Mouse (Mus musculus): ENCODE data around the gene Tm4sf19. TPM values are rescaled to one million over a fixed set of nuclear protein-coding genes. Genes with fewer than 3 reads are reported as not detected.

Tm4sf19 gene
- polyA plus RNA-seq, 1 experiment from 2014 or later = not detected

- 73% methylated on average over 8 of the region's 8 CpGs for WGBS (ENCODE audit: insufficient replicate concordance)
- Histone ChIP-seq H3K36me3 (replicated peaks; ENCODE audit: insufficient read depth, low read length) (peaks cover 42% of the 10 kb centered on the region), H3K9ac (replicated peaks) (no peak overlapping the region), H3K4me1 (ENCODE audit: insufficient read depth) (peaks cover 46% of the 10 kb centered on the region), H3K4me2 (ENCODE audit: low read depth, low read length) (peak overlapping the region; percentile 32; the same call in 1 of the 2 replicates), H3K27me3 (ENCODE audit: insufficient read depth, low read length) (no peaks in the 10 kb centered on the region), H3K4me3 (ENCODE audit: low read depth, low read length) (no peak overlapping the region), H3K27ac (ENCODE audit: low read depth) (peak overlapping the region; percentile 79), H3K9me3 (ENCODE audit: low read length) (no peaks in the 10 kb centered on the region)
- no peak for TF ChIP-seq CTCF (IDR thresholded peaks at IDR 0.05; ENCODE audit: low read depth)
- TF ChIP-seq EP300 (IDR thresholded peaks at IDR 0.05; ENCODE audit: low read depth) = peak; percentile 39; the same call in 1 of the 2 replicates
- ATAC-seq (peak; percentile 75), DNase-seq (peak; percentile 68)
Measured at GRCm38 (mm10) chr16:32453102-32453501, 52.8 kb downstream of the Tm4sf19 start.

DNA sequence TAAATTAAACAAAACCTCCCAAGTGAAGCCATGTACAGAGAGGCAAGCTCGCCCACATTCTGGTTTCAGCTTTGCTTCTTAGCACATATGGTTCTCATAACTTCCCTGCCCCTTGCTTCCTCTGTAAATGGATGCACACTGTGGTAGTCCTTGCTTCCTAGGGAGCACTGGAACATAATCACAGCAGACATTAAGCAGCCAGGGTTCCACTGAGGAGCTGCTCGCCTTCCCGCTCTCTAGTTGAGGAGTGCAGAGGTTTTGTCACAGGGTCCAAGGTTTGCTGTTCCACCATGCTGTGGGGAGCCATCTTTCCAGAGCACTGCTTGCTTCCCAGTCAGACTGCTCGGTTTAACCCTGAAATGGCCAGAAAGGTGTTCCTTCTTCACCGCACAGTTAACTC lies 54.3 kb downstream of the Tm4sf19 start:
- no peak overlapping the region for H3K4me2 ChIP-seq (ENCODE audit: low read depth, low read length)
- ATAC-seq (no peak), DNase-seq (no peak)
- no peaks in the 10 kb centered on the region for H3K27me3 ChIP-seq (ENCODE audit: insufficient read depth, low read length)
- H3K27ac ChIP-seq (ENCODE audit: low read depth) = peak overlapping the region; percentile 56; the same call in 1 of the 2 replicates
- WGBS (ENCODE audit: insufficient replicate concordance) = 96% methylated on average over 5 of the region's 5 CpGs
- H3K4me1 ChIP-seq (ENCODE audit: insufficient read depth) = peaks cover 32% of the 10 kb centered on the region
- H3K9ac ChIP-seq (replicated peaks) = no peak overlapping the region
- H3K9me3 ChIP-seq (ENCODE audit: low read length) = no peaks in the 10 kb centered on the region
- TF ChIP-seq EP300 (IDR thresholded peaks at IDR 0.05; ENCODE audit: low read depth) (no peak), CTCF (IDR thresholded peaks at IDR 0.05; ENCODE audit: low read depth) (no peak)
- peaks cover 52% of the 10 kb centered on the region for H3K36me3 ChIP-seq (replicated peaks; ENCODE audit: insufficient read depth, low read length)
- no peak overlapping the region for H3K4me3 ChIP-seq (ENCODE audit: low read depth, low read length)

GRCm38 (mm10) chr16:32456086-32456485 lies 55.8 kb downstream of the Tm4sf19 start:
- TF ChIP-seq CTCF (IDR thresholded peaks at IDR 0.05; ENCODE audit: low read depth) (no peak), EP300 (IDR thresholded peaks at IDR 0.05; ENCODE audit: low read depth) (no peak)
- Histone ChIP-seq H3K4me3 (ENCODE audit: low read depth, low read length) (no peak overlapping the region), H3K27ac (ENCODE audit: low read depth) (no peak overlapping the region), H3K4me1 (ENCODE audit: insufficient read depth) (peaks cover 17% of the 10 kb centered on the region), H3K27me3 (ENCODE audit: insufficient read depth, low read length) (no peaks in the 10 kb centered on the region), H3K9ac (replicated peaks) (no peak overlapping the region), H3K9me3 (ENCODE audit: low read length) (no peaks in the 10 kb centered on the region), H3K36me3 (replicated peaks; ENCODE audit: insufficient read depth, low read length) (peaks cover 56% of the 10 kb centered on the region), H3K4me2 (ENCODE audit: low read depth, low read length) (no peak overlapping the region)
- ATAC-seq = 0 out of 2 replicates have a peak, but pooled peaks have one; percentile 16
- DNase-seq = no peak

- Histone ChIP-seq H3K9ac (replicated peaks) (no peak overlapping the region), H3K27ac (ENCODE audit: low read depth) (0 out of 2 replicates have a peak overlapping the region, but pooled peaks have one; percentile 16), H3K27me3 (ENCODE audit: insufficient read depth, low read length) (no peaks in the 10 kb centered on the region), H3K36me3 (replicated peaks; ENCODE audit: insufficient read depth, low read length) (peaks cover 53% of the 10 kb centered on the region), H3K4me3 (ENCODE audit: low read depth, low read length) (no peak overlapping the region), H3K9me3 (ENCODE audit: low read length) (no peaks in the 10 kb centered on the region), H3K4me1 (ENCODE audit: insufficient read depth) (peaks cover 11% of the 10 kb centered on the region), H3K4me2 (ENCODE audit: low read depth, low read length) (no peak overlapping the region)
- ATAC-seq = no peak
- WGBS (ENCODE audit: insufficient replicate concordance) = 82% methylated on average over 1 of the region's 1 CpGs
- TF ChIP-seq EP300 (IDR thresholded peaks at IDR 0.05; ENCODE audit: low read depth) (no peak), CTCF (IDR thresholded peaks at IDR 0.05; ENCODE audit: low read depth) (no peak)
- DNase-seq = no peak
Measured at GRCm38 (mm10) chr16:32456761-32457160, 56.5 kb downstream of the Tm4sf19 start.

Other genes starting within 250 kb of the Tm4sf19 start
- 18.5 and 20.5 TPM in 2 replicates for gene Nrros, start 234.9 kb upstream of the Tm4sf19 start, polyA plus RNA-seq (2015; fragmentation: Nextera tagmentation; extraction: Ambion mirVana)
- gene Bex6, start 220.7 kb upstream of the Tm4sf19 start, polyA plus RNA-seq (2015; fragmentation: Nextera tagmentation; extraction: Ambion mirVana) = 0.94 and 1.2 TPM in 2 replicates
- gene Fbxo45, start 153.3 kb upstream of the Tm4sf19 start, polyA plus RNA-seq (2015; fragmentation: Nextera tagmentation; extraction: Ambion mirVana) = 3.1 and 3.4 TPM in 2 replicates
- gene Wdr53, start 153.3 kb upstream of the Tm4sf19 start, polyA plus RNA-seq (2015; fragmentation: Nextera tagmentation; extraction: Ambion mirVana) = 10.7 and 10.8 TPM in 2 replicates
- not detected in 2 replicates for gene Smco1, start 129.0 kb upstream of the Tm4sf19 start, polyA plus RNA-seq (2015; fragmentation: Nextera tagmentation; extraction: Ambion mirVana)
- gene Rnf168, start 123.0 kb upstream of the Tm4sf19 start, polyA plus RNA-seq (2015; fragmentation: Nextera tagmentation; extraction: Ambion mirVana) = 8.7 and 10.7 TPM in 2 replicates
- 4.7 and 4.8 TPM in 2 replicates for gene Ubxn7, start 68.2 kb upstream of the Tm4sf19 start, polyA plus RNA-seq (2015; fragmentation: Nextera tagmentation; extraction: Ambion mirVana)
- gene Tctex1d2, start 19.2 kb downstream of the Tm4sf19 start, polyA plus RNA-seq (2015; fragmentation: Nextera tagmentation; extraction: Ambion mirVana) = 6.6 and 6.9 TPM in 2 replicates
- gene Pcyt1a, start 30.4 kb downstream of the Tm4sf19 start, polyA plus RNA-seq (2015; fragmentation: Nextera tagmentation; extraction: Ambion mirVana) = 25.4 and 32.9 TPM in 2 replicates
- 0.81 and 1.0 TPM in 2 replicates for gene Slc51a, start 87.4 kb downstream of the Tm4sf19 start, polyA plus RNA-seq (2015; fragmentation: Nextera tagmentation; extraction: Ambion mirVana)
- gene Zdhhc19, start 95.8 kb downstream of the Tm4sf19 start, polyA plus RNA-seq (2015; fragmentation: Nextera tagmentation; extraction: Ambion mirVana) = not detected in 2 replicates
- gene Tfrc, start 208.4 kb downstream of the Tm4sf19 start, polyA plus RNA-seq (2015; fragmentation: Nextera tagmentation; extraction: Ambion mirVana) = 85.1 and 103 TPM in 2 replicates
- 2.9 and 3.5 TPM in 2 replicates for gene Tnk2, start 243.4 kb downstream of the Tm4sf19 start, polyA plus RNA-seq (2015; fragmentation: Nextera tagmentation; extraction: Ambion mirVana)

All from liver, postnatal 0 days (tissue).